Mouse (Mus musculus) neural tube, embryonic 13.5 days (tissue): ENCODE results near the gene Mtmr1. TPM values are rescaled to one million over a fixed set of nuclear protein-coding genes. Genes with fewer than 3 reads are reported as not detected.

Experiments used
- ATAC-seq: fragments of 200-750 bp; cut with Nextera tagmentation; 2 replicates; pipeline ENCODE4 v1.8.0; 2017; ENCODE audit warnings: low read depth, mild to moderate bottlenecking, moderate TSS enrichment, moderate library complexity
- H3K27ac ChIP-seq: fragments of 300-500 bp; sonication (generic); replicated peaks from 2 replicates; pipeline ENCODE4 v1.5.1; 2015; ENCODE audit warnings: moderate library complexity, mild to moderate bottlenecking, inconsistent platforms
- H3K27me3 ChIP-seq: fragments of 300-500 bp; sonication (generic); 2 replicates; pipeline ENCODE4 v1.6.1; 2015; ENCODE audit warnings: mild to moderate bottlenecking, inconsistent platforms
- H3K36me3 ChIP-seq: fragments of 300-500 bp; sonication (generic); 2 replicates; pipeline ENCODE4 v1.6.1; 2015; ENCODE audit warnings: mild to moderate bottlenecking, inconsistent platforms
- H3K4me1 ChIP-seq: fragments of 300-500 bp; sonication (generic); replicated peaks from 2 replicates; pipeline ENCODE4 v1.6.1; 2015; ENCODE audit warnings: inconsistent platforms
- H3K4me2 ChIP-seq: fragments of 300-500 bp; sonication (generic); 2 replicates; pipeline ENCODE4 v1.6.1; 2015; ENCODE audit warnings: inconsistent platforms, mild to moderate bottlenecking, moderate library complexity
- H3K4me3 ChIP-seq: fragments of 300-500 bp; sonication (generic); 2 replicates; pipeline ENCODE4 v1.5.1; 2015; ENCODE audit warnings: mild to moderate bottlenecking, inconsistent platforms
- H3K9ac ChIP-seq: fragments of 300-500 bp; sonication (generic); 2 replicates; pipeline ENCODE4 v1.6.1; 2015; ENCODE audit warnings: moderate library complexity, mild to moderate bottlenecking, inconsistent platforms
- H3K9me3 ChIP-seq: fragments of 300-500 bp; sonication (generic); 2 replicates; pipeline ENCODE4 v1.6.1; 2016; ENCODE audit warnings: inconsistent platforms
- WGBS: fragments of 180-500 bp; shearing (Covaris S2); methylation state at CpG from one replicate; pipeline ENCODE4 v1.1.7; 2015; 5-methylcytosine and 5-hydroxymethylcytosine counted together
- polyA plus RNA-seq: library from polyadenylated mRNA; unstranded; fragments of >200 nt; fragmentation: Nextera tagmentation; extraction: Ambion mirVana; gene quantifications from 2 replicates; pipeline ENCODE4 v1.2.1, GENCODE M21; 2015

Mtmr1 gene
- polyA plus RNA-seq, 1 experiment from 2014 or later = 16.3 TPM

DNA sequence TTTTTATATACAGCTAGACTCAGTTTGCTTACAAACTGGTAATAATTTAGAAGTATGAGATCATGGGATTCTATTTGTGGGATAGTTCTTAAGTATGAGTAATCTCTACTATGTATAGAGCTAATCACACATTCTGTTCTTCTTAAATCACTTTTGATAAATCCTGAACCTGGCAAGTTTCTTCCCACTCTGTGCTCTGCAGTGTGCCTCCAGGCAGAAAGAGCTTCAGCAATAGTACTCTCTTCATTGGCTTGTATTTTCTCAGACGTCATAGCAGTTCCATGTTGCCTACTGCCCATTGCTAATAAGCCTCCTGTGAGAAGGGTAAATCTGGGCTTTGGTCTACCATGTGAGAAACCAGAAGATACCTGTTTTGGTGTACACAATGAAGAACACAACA is 43.8 kb downstream of the Mtmr1 start:
- Histone ChIP-seq H3K36me3 (no peaks in the 10 kb centered on the region), H3K9me3 (no peaks in the 10 kb centered on the region), H3K27ac (no peak overlapping the region), H3K4me1 (no peaks in the 10 kb centered on the region), H3K4me2 (no peak overlapping the region), H3K27me3 (no peaks in the 10 kb centered on the region), H3K4me3 (no peak overlapping the region), H3K9ac (no peak overlapping the region)
- no peak for ATAC-seq
- 80% methylated on average over 1 of the region's 1 CpGs for WGBS

DNA sequence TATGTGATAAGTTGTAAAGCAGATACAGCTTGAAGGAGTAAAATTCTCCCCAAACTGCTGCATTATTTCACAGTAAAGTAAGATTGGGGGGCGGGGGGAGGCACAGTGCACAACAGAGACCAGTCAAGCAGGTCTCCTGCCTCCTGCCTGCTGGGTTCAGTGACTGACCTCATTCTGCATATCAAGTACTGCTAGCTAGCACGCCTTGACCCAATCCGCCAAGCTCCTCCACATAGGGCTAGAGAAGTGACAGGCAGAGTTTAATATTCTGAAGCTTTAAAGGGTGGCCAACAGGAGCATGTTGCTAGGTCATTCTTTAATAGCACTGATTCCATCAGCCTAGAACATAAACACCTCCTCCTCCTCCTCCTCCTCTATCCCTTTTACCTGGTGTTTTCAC is 48.2 kb downstream of the Mtmr1 start:
- no peak overlapping the region for H3K27ac ChIP-seq
- no peaks in the 10 kb centered on the region for H3K27me3 ChIP-seq
- WGBS = 65% methylated on average over 3 of the region's 3 CpGs
- no peak overlapping the region for H3K4me3 ChIP-seq
- H3K4me1 ChIP-seq = no peaks in the 10 kb centered on the region
- no peaks in the 10 kb centered on the region for H3K9me3 ChIP-seq
- ATAC-seq = no peak
- no peak overlapping the region for H3K9ac ChIP-seq
- no peaks in the 10 kb centered on the region for H3K36me3 ChIP-seq
- no peak overlapping the region for H3K4me2 ChIP-seq

DNA sequence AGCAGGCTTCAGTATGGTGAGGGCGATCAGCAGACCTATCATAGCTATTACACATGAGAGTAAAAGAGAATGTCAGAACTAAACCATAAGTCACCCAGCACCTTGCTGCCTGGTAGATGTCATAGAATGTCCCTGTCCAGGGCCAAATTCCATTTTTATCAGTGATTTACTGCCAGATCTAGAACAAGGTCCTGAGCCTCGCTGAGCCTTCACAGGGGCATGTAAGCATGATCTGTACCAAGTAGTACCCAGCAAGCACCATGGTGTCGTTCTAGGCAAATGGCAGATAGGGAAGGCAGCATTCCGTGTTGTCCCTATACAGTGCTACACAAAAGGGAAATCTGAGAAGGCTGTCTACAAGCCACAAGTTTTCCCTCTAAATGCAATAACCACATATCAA is 49.1 kb downstream of the Mtmr1 start:
- H3K4me1 ChIP-seq = no peaks in the 10 kb centered on the region
- H3K4me2 ChIP-seq = no peak overlapping the region
- WGBS = 86% methylated on average over 4 of the region's 4 CpGs
- H3K36me3 ChIP-seq = no peaks in the 10 kb centered on the region
- H3K9ac ChIP-seq = no peak overlapping the region
- H3K27me3 ChIP-seq = no peaks in the 10 kb centered on the region
- H3K4me3 ChIP-seq = no peak overlapping the region
- H3K9me3 ChIP-seq = no peaks in the 10 kb centered on the region
- ATAC-seq = no peak
- H3K27ac ChIP-seq = no peak overlapping the region

DNA sequence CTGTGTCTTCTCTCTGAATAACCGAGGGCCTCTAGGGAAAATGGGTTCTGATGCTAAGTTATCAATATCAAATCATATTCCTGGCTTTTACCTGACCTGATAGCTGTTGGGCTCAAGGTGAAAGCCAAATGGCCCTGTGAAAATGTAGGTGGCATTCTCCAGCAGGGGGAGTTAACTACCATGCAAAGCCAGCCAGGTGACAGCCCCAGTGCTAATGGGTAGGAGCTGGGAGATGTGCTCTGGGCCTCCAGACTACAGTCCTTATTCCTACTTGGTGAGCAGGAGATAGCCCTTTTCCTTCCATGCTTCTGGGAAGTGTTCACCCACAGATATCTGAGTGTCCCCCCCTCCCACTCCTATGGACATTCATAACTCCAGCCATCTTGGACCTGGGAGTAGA is 60.3 kb downstream of the Mtmr1 start:
- no peaks in the 10 kb centered on the region for H3K9me3 ChIP-seq
- H3K4me2 ChIP-seq = no peak overlapping the region
- 0 out of 2 replicates have a peak, but pooled peaks cover 3% of the 10 kb centered on the region for H3K4me1 ChIP-seq
- 64% methylated on average over 1 of the region's 1 CpGs for WGBS
- no peak overlapping the region for H3K9ac ChIP-seq
- H3K27me3 ChIP-seq = no peaks in the 10 kb centered on the region
- no peak overlapping the region for H3K4me3 ChIP-seq
- 0 out of 2 replicates have a peak, but pooled peaks cover 3% of the 10 kb centered on the region for H3K36me3 ChIP-seq
- peak; percentile 51; the same call in 1 of the 2 replicates for ATAC-seq
- no peak overlapping the region for H3K27ac ChIP-seq

DNA sequence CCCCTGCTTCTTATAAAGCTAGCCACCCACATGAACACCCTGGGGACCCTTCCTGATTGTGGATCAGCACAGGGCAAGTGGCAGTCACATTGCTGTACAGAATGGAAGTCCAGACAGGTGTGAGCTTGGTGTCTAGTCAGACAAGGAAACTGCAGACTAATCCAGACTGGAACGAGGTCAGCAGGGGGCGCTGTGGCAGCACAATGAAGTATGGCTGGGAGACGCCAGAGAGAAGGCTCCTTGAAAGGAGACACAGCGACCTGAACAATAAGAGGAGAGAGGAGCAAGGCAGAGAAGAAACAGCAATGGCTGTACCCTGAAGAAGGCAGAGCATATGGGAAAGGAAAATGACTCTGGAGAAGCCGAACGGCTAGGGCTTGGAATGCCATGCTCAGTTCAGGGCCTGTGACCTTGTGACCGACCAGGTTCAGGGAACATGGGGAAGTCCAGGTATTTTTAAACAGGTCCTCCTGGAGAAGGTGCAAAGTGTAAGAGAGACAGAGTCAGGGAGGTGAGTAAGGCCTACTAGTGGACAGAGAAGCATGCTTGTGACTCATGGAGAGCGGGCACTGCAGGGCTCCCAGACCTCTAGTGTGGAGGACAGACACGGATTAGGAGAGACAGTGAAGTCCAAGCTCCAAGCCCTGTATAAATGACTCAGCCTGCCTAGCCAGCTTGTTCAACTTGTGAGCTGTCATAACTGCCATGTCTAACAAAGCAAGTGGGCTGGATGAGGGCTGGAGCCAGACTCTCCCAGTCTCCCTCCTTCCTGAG is 61.4 kb downstream of the Mtmr1 start:
- H3K9ac ChIP-seq = no peak overlapping the region
- 0 out of 2 replicates have a peak, but pooled peaks cover 3% of the 10 kb centered on the region for H3K4me1 ChIP-seq
- H3K36me3 ChIP-seq = 0 out of 2 replicates have a peak, but pooled peaks cover 3% of the 10 kb centered on the region
- no peaks in the 10 kb centered on the region for H3K9me3 ChIP-seq
- H3K27ac ChIP-seq = no peak overlapping the region
- no peak overlapping the region for H3K4me3 ChIP-seq
- peak; percentile 83 for ATAC-seq
- H3K27me3 ChIP-seq = no peaks in the 10 kb centered on the region
- no peak overlapping the region for H3K4me2 ChIP-seq
- 48% methylated on average over 9 of the region's 9 CpGs for WGBS

DNA sequence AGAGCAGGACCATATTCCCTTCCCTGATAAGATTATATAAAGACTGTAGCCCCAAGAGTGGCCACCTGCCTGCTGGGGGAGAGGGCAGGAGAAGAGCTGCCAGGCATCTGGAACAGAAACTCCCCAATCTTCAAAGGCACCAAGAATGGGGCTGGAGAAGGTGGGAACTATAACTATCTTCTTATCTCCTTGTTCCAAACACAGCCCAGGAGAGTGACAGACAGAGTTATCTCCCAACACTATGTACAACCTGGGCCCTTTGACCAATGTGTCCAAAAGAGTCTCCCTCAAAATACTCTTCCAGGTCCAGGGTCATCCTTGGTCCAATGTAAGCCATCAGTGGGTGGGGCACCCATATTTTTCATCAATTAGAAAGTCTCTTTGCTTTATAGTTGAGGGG is 62.9 kb downstream of the Mtmr1 start:
- Histone ChIP-seq H3K27ac (no peak overlapping the region), H3K27me3 (no peaks in the 10 kb centered on the region; the same call in 1 of the 2 replicates), H3K4me1 (0 out of 2 replicates have a peak, but pooled peaks cover 3% of the 10 kb centered on the region), H3K9ac (no peak overlapping the region), H3K4me3 (no peak overlapping the region), H3K9me3 (no peaks in the 10 kb centered on the region), H3K4me2 (no peak overlapping the region), H3K36me3 (0 out of 2 replicates have a peak, but pooled peaks cover 3% of the 10 kb centered on the region)
- no peak for ATAC-seq

DNA sequence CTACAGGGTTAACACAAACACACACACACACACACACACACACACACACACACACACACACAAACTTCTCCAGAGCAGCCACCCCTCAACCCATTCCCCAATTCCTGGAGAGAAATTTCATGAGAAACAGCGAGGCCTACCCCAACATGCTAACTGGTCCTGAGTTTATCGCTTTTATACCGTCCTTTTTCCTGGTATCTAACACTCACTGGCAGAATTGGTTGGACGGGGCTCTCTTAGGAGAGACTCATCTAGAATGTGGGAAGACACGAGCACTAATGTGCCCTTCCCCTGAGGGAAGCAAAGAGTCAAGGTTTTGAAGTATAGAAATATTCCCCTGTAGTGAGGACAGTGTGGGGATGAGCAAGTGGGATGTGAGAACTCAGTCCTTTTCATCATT is 66.3 kb downstream of the Mtmr1 start:
- H3K27ac ChIP-seq = no peak overlapping the region
- H3K9me3 ChIP-seq = no peaks in the 10 kb centered on the region
- H3K36me3 ChIP-seq = 0 out of 2 replicates have a peak, but pooled peaks cover 3% of the 10 kb centered on the region
- H3K4me3 ChIP-seq = no peak overlapping the region
- 81% methylated on average over 5 of the region's 5 CpGs for WGBS
- no peaks in the 10 kb centered on the region; the same call in 1 of the 2 replicates for H3K27me3 ChIP-seq
- ATAC-seq = no peak
- H3K9ac ChIP-seq = no peak overlapping the region
- no peak overlapping the region for H3K4me2 ChIP-seq
- H3K4me1 ChIP-seq = peaks cover 2% of the 10 kb centered on the region; the same call in 1 of the 2 replicates

DNA sequence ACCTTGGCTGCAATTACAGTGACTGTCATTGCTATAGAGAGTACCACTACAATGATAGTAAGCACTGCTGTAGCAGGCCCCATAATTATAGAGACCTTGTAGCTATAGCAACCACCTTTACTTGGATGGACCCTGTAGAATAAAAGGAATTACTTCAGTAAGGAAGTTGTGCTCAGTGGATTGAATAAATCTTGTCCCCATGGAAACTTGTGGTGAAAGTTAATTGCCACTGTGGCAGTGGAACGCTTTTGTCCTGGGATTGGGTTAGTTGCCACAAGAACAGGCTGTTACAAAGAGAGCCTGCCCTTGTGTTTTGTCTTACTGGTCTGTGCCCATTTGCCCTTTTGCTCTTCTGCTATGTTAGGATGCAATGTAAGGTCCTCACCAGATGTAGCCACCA is 69.9 kb downstream of the Mtmr1 start:
- H3K4me3 ChIP-seq = no peak overlapping the region
- no peaks in the 10 kb centered on the region for H3K36me3 ChIP-seq
- no peak overlapping the region for H3K27ac ChIP-seq
- H3K9ac ChIP-seq = no peak overlapping the region
- ATAC-seq = peak; percentile 59; the same call in 1 of the 2 replicates
- H3K4me2 ChIP-seq = no peak overlapping the region
- H3K27me3 ChIP-seq = no peaks in the 10 kb centered on the region; the same call in 1 of the 2 replicates
- H3K4me1 ChIP-seq = no peaks in the 10 kb centered on the region; the same call in 1 of the 2 replicates
- H3K9me3 ChIP-seq = no peaks in the 10 kb centered on the region
- WGBS = 23% methylated on average over 1 of the region's 1 CpGs

DNA sequence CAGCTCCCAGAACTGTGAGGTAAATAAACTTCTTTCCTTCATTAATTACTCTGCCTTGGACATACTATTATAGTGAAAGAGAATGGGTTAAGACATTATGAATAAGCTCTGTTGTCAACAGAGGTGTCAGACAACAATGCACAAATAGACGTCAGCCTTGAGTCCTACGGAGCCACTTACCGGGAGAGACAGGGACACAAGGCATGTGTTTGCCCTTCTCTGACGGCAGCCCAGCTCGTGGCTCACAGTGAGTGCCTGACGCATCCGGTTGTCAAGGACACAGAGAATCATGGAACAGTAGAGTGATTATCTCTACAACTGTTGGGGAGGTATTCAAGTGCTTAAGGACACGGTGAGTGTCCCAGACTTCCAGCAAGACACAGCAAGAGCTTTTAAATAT is 70.3 kb downstream of the Mtmr1 start:
- Histone ChIP-seq H3K9me3 (no peaks in the 10 kb centered on the region), H3K27ac (no peak overlapping the region), H3K9ac (no peak overlapping the region), H3K27me3 (no peaks in the 10 kb centered on the region; the same call in 1 of the 2 replicates), H3K4me3 (no peak overlapping the region), H3K36me3 (no peaks in the 10 kb centered on the region), H3K4me2 (no peak overlapping the region), H3K4me1 (no peaks in the 10 kb centered on the region; the same call in 1 of the 2 replicates)
- peak; percentile 40; the same call in 1 of the 2 replicates for ATAC-seq
- WGBS = 39% methylated on average over 8 of the region's 8 CpGs

DNA sequence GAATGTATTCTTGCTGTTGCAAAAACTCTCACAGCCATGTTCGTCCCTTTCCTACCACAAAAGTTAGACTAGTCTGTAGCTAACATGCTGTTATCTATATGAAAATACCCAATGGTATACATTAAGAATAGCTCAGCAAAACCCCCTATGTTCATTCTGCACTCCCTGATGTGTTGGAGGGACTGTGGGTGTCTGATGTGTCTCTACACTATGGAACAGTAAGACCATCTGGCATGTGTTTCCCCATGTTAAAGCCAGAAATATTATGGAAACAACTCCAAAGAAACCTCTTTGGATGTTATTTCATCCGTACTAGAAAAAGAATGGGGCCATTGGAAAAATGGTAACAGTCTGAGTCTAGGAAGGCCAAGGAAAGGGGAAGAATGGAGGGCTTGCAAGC is 71.0 kb downstream of the Mtmr1 start:
- Histone ChIP-seq H3K4me1 (no peaks in the 10 kb centered on the region; the same call in 1 of the 2 replicates), H3K4me2 (no peak overlapping the region), H3K36me3 (peaks cover 3% of the 10 kb centered on the region; the same call in 1 of the 2 replicates), H3K27me3 (no peaks in the 10 kb centered on the region; the same call in 1 of the 2 replicates), H3K9me3 (no peaks in the 10 kb centered on the region), H3K27ac (no peak overlapping the region), H3K9ac (no peak overlapping the region), H3K4me3 (no peak overlapping the region)
- WGBS = 96% methylated on average over 2 of the region's 2 CpGs
- no peak for ATAC-seq

DNA sequence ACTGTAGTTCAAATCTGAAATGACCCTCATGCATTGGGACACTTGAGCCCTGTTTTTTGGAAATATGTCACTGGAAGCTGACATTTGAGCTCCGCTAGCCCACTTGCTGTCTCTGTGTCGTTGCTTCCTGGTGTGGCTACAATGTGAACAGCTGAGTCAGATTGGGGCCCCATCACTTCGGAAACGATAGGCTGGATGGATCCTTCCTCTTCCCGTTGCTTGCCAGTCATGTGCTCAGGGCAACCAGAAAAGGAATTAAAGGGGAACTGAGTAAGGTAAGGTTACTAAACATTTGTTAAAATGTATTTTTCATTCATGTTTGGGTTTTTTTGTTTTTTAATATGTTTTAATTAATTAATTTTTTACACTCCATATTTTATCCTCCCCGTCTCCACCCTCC is 74.9 kb downstream of the Mtmr1 start:
- WGBS = 90% methylated on average over 6 of the region's 6 CpGs
- no peak for ATAC-seq
- Histone ChIP-seq H3K4me2 (no peak overlapping the region), H3K9ac (no peak overlapping the region), H3K27ac (no peak overlapping the region), H3K4me3 (no peak overlapping the region), H3K36me3 (peaks cover 6% of the 10 kb centered on the region; the same call in 1 of the 2 replicates), H3K27me3 (no peaks in the 10 kb centered on the region), H3K4me1 (no peaks in the 10 kb centered on the region; the same call in 1 of the 2 replicates), H3K9me3 (no peaks in the 10 kb centered on the region)

DNA sequence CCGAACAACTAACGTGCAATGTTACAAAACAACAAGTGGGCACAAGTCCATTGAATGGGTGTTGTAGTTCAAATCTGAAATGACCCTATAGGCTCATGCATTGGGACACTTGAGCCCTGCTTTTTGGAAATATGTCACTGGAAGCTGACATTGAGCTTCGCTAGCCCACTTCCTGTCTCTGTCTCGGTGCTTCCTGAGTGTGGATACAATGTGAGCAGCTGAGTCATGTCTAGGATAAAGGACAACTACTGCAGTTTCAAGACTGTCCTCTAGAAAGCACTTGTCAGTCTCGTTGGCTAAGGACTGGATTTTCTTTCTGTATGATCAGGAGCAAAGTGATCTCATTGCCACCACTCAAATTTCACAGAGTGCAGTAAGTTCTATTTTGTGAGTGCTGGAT is 78.4 kb downstream of the Mtmr1 start:
- no peak for ATAC-seq
- WGBS = 89% methylated on average over 5 of the region's 5 CpGs
- H3K9ac ChIP-seq = no peak overlapping the region
- no peaks in the 10 kb centered on the region for H3K9me3 ChIP-seq
- H3K4me3 ChIP-seq = no peak overlapping the region
- no peaks in the 10 kb centered on the region for H3K4me1 ChIP-seq
- no peak overlapping the region for H3K4me2 ChIP-seq
- H3K36me3 ChIP-seq = peaks cover 6% of the 10 kb centered on the region; the same call in 1 of the 2 replicates
- H3K27me3 ChIP-seq = no peaks in the 10 kb centered on the region
- H3K27ac ChIP-seq = no peak overlapping the region
